Mouse (Mus musculus): ENCODE results near the gene Nxt2. TPM values are rescaled to one million over a fixed set of nuclear protein-coding genes. Genes with fewer than 3 reads are reported as not detected.

Gene Nxt2
- polyA plus RNA-seq (2012; rRNA removed) = 0.22 and 0.56 TPM in 2 replicates

GRCm38 (mm10) chrX:142226542-142226941 is at the start of gene Nxt2:
Nxt2 (plus strand) TSS chrX:142226770.

DNA sequence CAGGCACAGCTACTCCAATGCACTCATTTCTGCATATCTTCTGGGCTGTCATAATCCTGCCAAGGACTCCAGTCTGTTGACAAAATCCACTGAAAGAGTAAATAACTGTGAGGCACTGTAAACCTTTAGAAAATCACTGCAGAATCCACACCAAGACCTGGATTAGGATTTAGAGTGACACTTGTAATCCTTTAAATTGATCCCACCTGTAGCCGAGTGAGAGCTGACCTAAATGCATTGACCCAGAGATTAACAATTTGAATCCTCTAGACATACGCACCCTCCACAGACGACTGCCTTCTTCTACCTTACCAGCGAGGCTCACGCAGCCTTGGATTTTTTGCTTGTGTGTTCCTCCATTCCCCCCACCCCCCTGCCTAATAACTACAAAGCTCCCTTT is 29.7 kb upstream of the Nxt2 start, which contains the start of gene Gucy2f:
TSS of gene Gucy2f (minus strand) at position 101 of the 400 bp plus-strand sequence.

Other genes with a start within 250 kb of the Nxt2 start
- gene Gucy2f, start 29.8 kb upstream of the Nxt2 start, polyA plus RNA-seq (2012; rRNA removed) = not detected in 2 replicates
- gene Kcne1l, start 79.5 kb downstream of the Nxt2 start, polyA plus RNA-seq (2012; rRNA removed) = 0.14 and 0.42 TPM in 2 replicates
- gene Acsl4, start 163.8 kb downstream of the Nxt2 start, polyA plus RNA-seq (2012; rRNA removed) = 0.33 and 0.62 TPM in 2 replicates

Measured in stomach, adult 2 months (tissue).